Mouse (Mus musculus): ENCODE measurements around the gene Ccsap.
A peak's percentile ranks its signal among the peaks of the same experiment; 100 is the strongest.

Ccsap gene

DNA sequence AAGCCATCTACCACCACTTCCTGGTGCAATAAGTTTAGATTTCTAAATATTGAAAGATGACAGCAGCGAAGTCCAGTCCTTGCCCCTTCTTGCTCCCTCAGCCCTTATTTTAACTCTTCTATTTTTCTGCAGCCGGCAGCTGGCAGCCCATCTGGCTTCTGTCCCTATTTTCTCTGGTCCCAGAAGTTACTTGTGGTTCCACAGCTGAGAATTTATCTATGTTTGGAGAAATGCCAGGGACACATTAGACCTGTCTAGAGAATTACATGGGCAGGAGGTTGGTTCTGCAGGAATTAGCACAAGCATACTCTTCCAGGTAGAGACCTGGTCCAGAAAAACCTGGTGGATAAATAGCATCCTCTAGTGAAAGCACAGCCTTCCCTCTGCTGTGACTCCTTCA lies 17.9 kb upstream of the Ccsap start:
- DNase-seq (ENCODE audit: low spot score), result no peak

DNA sequence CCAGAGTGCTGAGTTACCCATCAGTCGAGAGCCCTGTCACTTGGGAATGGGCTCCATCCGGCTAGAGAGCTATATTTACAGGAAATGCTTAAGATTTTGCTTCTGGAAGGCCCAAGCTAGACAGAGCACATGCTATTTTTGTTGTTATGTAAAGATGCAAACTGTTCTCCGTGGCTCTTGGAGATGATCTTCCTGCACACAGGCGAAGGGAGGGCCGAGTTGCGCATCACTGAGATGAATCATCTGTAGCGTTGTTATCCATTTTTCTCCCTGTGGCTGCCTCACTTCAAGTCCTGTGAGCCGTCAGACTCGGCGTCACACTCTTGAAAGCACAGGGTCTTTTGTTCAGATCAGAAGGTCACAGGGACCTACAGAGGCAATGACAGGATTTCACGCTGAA lies 14.3 kb upstream of the Ccsap start:
- DNase-seq (ENCODE audit: low spot score), result no peak

DNA sequence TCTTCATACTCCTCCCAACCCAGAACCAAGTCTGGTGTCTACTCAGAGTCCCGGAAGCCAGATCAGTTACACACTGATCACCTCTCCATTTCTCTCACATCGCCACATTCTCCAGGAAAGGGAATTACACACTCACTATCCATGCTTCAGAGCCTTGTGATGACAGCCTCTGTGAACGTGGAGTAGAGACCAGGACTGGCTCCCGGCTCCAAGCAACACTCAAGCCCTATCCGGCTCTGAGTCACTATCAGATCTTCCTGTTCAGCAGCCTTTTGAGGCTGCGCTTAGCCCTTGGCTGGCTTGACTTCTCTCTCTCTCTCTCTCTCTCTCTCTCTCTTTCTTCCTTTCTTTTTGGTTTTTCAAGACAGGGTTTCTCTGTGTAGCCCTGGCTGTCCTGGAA lies 13.4 kb upstream of the Ccsap start:
- no peak for DNase-seq (ENCODE audit: low spot score)

DNA sequence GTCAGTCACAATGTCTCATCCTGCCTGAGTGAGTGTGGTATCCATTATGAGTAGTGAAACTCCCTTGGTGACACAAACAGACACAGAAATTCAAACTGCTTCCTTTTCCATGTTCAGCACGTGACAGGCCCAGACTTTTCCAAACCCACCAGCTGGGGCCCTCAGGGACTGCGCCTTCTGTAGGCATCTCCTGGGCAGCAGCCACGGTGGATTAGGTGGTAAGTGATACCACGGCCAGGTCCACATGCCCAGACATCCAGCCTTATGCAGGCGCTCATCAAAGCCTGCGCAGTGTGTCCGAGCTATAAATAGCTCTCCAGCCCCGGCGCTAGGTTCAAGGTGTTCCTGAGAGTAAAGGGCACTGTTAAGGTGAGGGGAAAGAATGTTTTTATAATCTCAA lies 12.0 kb upstream of the Ccsap start:
- no peak for DNase-seq (ENCODE audit: low spot score)

DNA sequence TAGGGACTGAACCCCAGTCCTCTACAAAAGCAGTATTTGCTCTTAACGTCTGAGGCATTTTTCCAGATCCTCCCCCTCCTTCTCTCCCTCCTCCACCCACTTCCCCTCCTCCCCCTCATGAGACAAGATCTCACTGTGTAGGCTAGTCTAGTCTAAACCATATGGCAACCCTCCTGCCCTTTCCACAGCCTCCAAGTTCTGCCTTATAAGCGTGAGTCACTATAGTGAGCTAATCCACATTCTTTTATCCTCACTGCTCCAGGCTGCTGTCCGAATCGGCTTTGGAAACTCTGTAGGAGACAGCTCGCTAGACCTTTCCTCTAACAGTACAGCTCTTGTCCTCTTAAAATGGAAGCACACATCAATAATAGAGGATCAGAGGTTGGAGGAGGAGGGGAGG lies 7.0 kb upstream of the Ccsap start:
- no peak for DNase-seq (ENCODE audit: low spot score)

DNA sequence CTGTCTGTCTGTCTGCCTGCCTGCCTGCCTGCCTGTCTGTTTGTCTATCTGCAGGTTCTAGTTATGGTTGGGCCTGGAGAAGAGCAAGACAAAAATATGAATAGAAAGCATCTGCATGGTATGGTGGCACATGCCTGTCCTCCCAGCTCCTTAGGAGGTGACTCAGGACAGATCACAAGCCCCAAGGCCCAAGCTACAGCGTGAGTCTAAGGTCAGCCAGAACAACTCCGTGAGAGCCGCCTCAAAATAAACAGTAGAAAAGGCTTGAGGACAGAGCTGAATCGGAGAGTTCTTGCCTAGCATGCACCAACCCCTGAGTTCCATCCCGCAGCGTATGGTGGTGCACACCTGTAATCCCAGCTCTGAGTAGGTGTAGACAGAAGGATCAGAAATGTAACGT lies 5.8 kb upstream of the Ccsap start:
- no peak for DNase-seq (ENCODE audit: low spot score)

DNA sequence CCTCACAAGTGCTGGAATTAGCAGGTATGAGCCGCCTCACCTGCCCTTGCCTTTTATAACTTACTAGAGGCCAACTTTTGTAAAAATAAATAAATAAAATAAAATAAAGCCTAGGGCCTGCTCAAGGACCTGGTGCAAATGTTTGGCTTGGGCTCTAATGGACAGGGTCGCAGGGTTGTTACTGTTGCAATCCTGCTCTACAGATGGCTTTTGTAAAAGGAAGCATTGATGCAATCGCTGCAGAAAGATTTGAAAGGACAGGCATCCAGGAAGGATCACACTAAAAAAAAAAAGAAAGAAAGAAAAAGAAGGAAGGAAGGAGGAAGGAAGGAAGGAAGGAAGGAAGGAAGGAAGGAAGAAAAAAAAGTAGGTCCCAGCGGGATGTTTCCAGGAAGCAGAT lies 377 bp upstream of the Ccsap start:
- DNase-seq (ENCODE audit: low spot score), result no peak

DNA sequence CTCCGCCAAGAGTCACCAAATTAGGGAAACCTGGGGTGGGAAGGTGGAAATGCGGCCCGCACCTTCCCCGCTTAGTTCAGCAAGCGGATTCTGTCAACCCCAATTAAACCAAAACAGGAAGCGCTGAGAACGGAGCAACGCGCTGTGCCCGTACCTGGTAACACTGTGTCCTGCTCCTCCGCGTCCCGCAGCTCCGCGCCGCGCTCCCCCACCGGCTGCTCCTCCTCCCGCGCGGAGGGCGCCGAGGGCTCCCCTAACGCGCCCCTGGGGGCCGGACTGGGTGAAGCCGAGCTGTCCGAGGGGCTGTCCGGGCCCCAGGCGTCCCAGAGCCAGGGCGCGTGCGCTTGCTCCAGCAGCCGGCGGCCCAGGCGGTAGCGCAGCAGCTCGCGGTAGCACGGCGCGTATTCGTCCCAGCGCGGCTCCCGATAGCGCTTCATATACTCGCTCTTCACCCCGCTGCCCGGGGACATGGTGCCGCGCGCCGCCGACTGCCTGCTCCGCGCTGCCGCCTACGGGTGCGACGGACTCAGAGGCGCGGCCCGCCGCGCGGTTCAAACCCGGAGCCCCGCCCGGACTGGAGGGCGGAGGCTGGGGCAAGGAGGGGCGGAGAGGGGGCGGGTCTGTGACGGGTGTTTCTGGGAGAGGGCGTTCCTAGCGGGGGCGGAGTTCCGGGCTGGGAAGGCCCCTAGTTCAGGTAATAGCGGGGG lies 915 bp downstream of the Ccsap start:
- DNase-seq (ENCODE audit: low spot score), result peak; percentile 93

DNA sequence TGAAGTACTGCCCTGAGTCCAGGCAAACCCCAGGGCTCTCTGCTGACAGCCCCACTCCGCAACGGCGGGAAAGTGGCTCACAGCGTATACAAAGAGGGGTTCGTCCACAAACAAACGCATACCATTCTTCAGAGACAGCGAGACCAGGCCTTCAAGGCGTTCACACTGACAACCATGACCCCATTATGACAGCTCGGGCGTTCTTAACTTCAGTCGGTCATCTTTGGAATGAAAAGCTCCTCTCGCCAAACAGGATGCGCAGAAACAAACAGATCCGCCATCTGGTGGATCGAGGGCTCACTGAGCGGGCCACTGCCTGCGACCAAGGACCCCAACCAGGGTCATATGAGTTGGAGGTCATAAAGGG lies 1.5 kb downstream of the Ccsap start:
- no peak for DNase-seq (ENCODE audit: low spot score)

DNA sequence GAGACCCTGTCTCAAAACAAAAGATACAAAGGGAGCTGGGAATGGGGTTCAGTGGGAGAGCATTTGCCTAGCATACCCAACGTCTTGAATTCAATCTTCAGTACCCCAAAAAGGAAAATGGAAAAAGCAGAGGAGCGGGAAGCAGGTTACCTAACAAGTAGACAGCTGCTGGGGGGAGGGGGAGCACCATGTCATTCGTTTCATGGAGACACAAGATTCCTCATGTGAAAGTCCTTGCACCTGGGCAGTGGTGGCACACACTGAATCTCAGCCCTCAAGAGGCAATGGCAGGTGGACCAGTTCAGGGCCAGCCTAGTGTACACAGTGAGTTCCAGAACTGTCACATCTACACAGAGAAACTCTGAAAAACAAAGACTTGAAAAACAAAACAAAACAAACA lies 2.6 kb downstream of the Ccsap start:
- DNase-seq (ENCODE audit: low spot score), result no peak

DNA sequence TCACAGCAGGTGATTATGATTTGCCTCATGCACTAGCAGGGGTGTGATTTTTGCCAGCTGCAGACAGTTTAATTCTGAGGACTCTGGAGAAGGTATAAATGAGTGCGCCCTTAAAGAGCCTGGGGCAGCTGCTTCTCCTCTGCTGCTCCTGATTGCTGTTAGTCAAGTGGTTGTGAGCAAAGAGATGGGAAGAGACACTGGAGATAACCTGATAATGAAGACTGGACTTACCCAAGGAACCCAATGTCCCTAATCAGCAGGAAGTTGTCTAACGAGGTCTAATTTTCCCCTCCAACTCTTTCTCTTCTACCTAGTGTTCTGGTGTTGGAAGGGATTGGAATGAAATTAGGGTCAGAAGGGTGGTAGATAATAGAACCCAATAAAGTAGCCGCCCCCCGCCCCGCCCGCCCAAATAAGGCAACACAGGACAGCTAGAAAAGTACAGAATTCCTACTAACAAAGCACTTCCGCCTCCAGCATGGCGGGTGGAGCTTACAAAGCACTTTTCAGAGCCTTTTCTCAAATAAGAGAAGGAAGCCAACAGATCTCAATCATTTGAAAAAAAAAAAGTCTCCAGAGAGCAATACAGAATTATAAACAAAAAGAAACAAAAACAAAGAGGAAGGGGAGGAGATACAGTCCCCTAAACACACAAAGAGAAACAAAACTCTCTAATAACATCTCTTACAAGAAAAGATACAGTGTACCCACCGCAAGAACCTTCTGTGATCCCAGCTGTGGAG lies 5.1 kb downstream of the Ccsap start:
- no peak for DNase-seq (ENCODE audit: low spot score)

DNA sequence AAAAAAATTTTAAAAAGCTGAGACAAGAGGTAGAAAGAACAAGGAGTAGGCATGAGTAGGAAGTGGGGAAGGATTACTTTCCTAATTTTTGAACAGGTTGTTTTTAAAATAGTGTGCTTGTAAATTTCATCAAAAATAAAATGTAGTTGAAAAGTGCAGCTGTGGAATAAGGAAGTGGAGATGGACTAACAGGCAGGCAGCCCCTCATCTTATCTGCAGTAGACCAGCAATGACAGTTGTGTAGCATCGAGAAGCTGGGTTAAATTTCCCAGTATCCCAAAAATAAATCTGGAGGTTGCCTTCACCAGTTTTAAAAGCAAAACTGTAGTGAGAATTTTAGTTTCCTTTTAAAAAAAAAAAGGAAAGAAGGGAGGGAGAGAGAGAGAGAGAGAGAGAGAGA lies 5.8 kb downstream of the Ccsap start:
- no peak for DNase-seq (ENCODE audit: low spot score)

DNA sequence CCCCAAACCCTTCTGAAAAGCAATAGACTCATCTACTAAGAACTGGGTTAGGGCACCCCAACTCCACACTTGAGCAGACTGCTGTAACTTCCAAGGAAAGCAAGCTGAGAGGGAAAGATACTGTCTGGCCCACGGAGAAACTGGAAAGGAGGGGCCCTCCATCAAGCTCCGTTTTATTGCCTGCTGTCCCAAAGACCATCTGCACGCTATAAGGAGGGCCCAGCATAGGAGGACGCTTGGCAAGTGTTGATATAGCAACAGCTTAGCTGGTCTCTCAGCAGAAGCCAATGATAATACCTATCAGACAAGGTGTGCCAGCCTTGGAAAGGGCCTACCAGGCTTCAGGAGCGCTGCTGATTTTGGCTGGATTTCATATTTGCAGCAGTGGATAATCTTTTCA lies 8.4 kb downstream of the Ccsap start:
- DNase-seq (ENCODE audit: low spot score), result no peak

DNA sequence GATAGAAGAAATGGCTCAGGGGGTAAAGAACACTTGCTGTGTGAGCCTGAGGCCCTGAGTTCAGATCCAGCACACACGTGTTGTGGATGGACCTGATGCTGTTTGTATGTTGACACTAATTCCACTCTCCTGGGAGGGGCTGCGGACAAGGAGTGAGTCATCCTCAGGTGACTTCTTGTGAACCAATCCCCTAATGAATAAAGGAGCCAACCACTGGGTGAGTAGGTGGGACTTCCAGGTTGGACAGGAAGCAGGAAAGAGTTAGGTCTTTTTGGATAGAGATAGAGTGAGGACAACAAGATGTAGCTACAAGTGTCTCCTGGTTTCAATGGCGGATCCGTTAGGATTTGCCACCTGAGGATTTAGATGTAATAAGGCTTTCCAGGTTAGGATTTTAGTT lies 10.7 kb downstream of the Ccsap start:
- DNase-seq (ENCODE audit: low spot score), result no peak

DNA sequence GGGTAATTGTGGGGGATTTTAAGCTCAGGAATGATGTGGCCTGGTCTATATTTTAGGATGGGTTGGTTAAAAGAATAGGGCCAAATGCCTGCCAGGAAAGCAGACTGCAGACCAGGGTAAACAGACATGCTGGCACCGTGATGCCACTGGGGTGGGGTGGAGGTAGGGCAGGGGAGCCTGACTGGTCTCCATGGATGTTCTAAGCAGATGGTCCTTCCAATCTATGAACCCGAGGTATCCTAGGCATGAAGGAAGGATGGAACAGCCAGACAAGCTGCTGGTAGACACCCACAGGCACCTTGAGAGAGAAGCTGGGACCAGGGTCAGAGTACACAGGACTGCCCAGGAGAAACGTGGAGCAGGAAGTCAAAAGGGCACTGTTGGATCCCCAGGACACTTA lies 12.5 kb downstream of the Ccsap start:
- no peak for DNase-seq (ENCODE audit: low spot score)

DNA sequence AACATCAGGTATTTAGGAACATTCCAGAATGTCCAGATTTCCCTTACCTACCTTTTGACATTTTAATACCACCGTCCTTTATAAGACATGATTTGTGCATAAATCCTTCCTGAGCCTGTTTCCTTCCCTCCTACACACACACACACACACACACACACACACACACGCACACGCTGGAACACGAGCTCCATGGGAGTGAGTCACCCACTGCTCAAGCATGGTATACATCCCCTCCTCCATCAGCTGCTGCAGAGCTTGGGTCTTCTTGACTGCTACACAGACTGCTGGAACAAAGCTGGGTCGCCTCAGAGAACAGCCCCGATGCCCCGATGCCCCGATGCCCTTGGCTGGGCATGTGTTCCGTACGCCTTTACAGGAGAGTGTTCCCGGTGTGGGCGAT lies 13.5 kb downstream of the Ccsap start:
- DNase-seq (ENCODE audit: low spot score), result no peak

DNA sequence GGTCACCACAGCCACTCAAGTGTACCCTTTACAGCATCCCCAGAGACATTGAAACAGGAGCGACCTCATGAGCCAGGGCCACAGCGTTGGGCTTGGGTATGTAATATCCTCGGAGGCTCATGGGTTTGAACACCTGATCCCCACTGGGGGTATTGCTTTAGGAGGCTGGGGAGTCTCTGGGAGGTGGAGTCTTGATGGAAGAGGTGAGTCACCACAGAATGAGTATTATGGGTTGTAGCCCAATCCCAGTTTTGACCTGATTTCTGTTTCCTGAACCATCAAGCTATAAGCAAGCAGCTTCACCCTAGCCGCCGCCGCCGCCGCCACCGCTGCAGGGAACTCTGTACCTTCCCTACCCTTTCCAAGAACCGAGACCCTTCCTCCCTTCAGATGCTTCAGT lies 14.0 kb downstream of the Ccsap start:
- DNase-seq (ENCODE audit: low spot score), result no peak

DNA sequence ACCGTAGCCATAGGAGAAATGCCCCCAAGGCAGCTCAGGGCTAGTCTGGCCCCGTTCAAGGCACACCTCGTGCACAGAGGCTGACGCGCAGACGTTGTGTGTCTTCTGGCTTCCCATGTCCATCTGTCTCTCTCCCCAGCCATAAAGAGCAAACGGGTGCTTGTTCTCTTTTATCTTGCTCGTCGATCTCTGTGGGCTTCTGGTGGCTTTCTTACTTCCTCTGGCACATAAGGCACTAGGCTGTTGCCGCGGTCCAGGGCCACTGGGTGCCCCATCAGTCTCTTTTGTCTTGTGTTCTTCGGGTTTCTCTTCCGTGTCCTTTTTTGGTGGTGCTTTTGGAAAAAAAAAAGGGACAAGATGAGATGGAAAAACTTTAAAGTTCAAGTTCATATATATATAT lies 14.9 kb downstream of the Ccsap start:
- no peak for DNase-seq (ENCODE audit: low spot score)

DNA sequence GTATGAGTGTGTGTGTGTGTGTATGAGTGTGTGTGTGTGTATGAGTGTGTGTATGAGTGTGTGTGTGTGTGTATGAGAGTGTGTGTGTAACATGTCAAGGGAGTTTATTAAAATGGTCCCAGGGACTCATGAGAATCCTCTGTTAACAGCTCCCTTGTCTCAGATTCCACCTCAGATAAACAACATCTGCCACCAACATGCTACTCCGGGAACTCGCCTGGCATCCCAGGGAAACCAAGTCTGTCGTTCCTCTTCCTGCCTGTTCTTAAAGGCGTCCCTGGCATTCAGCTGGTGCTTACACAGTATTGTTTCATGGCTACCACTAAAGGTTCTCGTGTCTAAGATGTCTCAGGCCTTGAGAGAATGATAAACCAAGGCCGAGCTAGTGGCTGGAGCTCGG lies 15.7 kb downstream of the Ccsap start:
- DNase-seq (ENCODE audit: low spot score), result no peak

DNA sequence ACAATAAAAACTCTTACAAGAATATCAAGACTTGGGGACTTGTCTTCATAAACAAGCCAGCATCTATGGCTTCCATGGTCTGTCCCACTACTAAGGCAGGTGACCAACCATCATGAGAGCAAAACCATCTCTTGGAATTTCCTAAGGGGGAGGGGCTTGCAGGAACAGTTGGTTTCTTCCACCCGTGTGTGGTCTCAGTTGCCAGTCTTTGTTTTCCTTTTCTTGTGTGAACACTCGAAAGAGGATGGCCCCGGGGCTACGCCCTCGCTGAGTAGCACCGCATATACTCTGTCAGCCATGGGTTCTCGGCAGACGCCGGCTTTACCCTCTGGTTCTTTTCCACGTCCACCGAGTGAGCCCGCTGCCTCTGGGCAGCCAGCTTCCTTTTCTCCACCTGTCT lies 17.9 kb downstream of the Ccsap start:
- no peak for DNase-seq (ENCODE audit: low spot score)

DNA sequence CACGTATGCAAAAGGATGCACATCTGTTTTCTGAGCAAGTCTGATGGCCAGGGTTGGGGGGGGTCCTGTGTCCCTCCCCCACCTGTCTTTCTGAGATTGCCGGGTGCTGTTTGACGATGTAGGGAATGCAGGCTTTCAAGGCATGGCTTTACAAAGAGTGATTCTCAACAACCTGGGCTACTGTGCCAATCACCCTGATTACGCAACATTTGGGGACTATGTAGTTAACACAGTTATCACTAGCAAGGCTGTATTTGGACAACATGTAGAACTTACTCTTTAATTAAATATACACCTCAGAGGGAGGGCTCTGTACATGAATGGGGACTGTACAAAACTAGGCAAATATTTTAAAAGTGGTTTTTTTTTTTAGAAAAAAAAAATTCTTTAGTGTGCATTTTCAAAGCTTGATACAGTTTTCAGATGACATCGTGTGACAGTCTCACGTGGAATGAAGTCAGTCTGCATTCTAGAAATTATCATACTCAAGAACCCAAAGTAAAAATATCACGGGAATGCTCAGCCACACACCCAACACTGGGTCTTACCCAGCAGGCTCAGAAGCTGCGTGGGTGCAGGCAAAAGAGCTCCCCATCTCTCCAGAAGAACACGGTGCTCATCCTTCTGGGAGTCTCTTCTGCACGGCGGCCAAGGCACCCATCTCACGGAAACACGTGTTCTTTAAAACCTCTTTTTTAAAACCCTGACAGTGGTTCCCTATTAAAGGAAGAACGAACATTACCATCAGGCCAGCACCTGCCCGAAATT lies 19.2 kb downstream of the Ccsap start:
- no peak for DNase-seq (ENCODE audit: low spot score)

DNA sequence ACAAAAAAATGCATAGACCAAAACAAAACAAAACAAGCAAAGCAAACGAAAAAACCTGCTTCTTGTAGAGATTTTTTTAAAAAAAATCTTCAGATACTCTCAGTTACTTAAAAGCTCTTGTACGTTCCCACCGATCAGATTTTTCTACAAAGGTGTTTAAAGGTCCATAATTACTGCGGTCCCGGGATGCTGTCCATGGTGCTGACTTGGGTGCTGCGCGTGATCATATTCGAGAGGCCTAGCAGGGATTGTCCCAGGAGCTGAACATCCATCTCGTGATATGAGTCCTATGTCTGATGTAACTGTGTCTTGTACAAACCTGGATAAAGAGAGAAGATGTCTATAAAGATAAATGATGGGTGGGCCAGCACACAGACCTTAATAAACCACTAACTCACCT lies 21.5 kb downstream of the Ccsap start:
- no peak for DNase-seq (ENCODE audit: low spot score)

DNA sequence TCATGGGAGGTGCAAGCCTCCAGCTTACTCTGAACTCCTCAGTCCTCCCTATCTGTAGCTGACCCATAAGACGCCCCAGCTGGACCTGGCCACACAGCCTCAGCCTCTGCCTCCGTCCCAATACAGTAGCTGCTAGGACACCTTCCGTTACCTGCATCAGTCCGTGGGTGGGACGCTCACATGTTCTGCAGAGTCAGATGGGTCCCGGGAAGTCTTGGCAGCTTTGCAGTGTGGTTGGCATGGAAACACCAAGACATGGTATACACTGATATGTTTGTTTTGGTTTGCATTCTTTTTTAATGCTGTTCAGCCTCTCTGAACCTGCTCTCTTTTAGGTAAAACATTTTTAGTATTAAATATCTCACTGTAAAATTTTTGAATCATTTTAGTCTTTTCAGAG lies 23.7 kb downstream of the Ccsap start:
- no peak for DNase-seq (ENCODE audit: low spot score)

Data from urinary bladder, postnatal 14 days (tissue).